Mouse (Mus musculus): ENCODE results near the gene Celsr1.

- no peak for TF ChIP-seq CTCF (IDR thresholded peaks at IDR 0.05; ENCODE audit: low read depth)
- TF ChIP-seq EP300 (optimal IDR thresholded peaks at IDR 0.05) = no peak
Measured at GRCm38 (mm10) chr15:86079876-86080275, 46.3 kb upstream of the Celsr1 start.

Measured in stomach, postnatal 0 days (tissue).